Mouse (Mus musculus) brain, embryonic 14.5 days (tissue): Measurements from ENCODE around the gene Zfp146.

Source experiments
- CTCF ChIP-seq: fragments of 200-500 bp; IDR thresholded peaks from 2 replicates; pipeline ENCODE4 v1.5.1; 2012; ENCODE audit warnings: inconsistent platforms, mild to moderate bottlenecking, moderate library complexity, borderline replicate concordance; ENCODE audit not compliant: insufficient read depth, insufficient read length; ENCODE audit errors: extremely low read depth
- POLR2A ChIP-seq: fragments of 200-500 bp; IDR thresholded peaks from 2 replicates; pipeline ENCODE4 v1.6.1; 2012; ENCODE audit warnings: mild to moderate bottlenecking, inconsistent platforms, borderline replicate concordance; ENCODE audit not compliant: poor library complexity, insufficient read depth, insufficient read length, severe bottlenecking; ENCODE audit errors: extremely low read depth

- TF ChIP-seq POLR2A: no peak
- TF ChIP-seq CTCF: no peak
These were observed 25.9 kb upstream of the Zfp146 start for GRCm38 (mm10) chr7:30195461-30195860.
